Mouse (Mus musculus): ENCODE results near the gene Miox. TPM values are rescaled to one million over a fixed set of nuclear protein-coding genes. Genes with fewer than 3 reads are reported as not detected.

The Miox gene
- polyA plus RNA-seq, 1 experiment from 2014 or later = not detected

GRCm38 (mm10) chr15:89378831-89379401 lies 44.7 kb downstream of the Miox start, which contains the start of gene Odf3b:
Gene Odf3b, minus strand, starts transcription at chr15:89379282.
- Histone ChIP-seq H3K4me1 (replicated peaks; ENCODE audit: control insufficient read depth, insufficient read depth) (peaks cover 2% of the 10 kb centered on the region; the same call in 1 of the 2 replicates), H3K27me3 (ENCODE audit: control insufficient read depth, insufficient read depth, low read length) (peaks cover 8% of the 10 kb centered on the region), H3K9me3 (ENCODE audit: control insufficient read depth, low read length) (no peaks in the 10 kb centered on the region), H3K36me3 (ENCODE audit: control insufficient read depth, insufficient read depth, low read length) (no peaks in the 10 kb centered on the region), H3K4me2 (replicated peaks; ENCODE audit: low read depth) (peak within 1 kb of the TSS; percentile 52), H3K27ac (replicated peaks) (no peak within 1 kb of the TSS), H3K4me3 (ENCODE audit: low read depth, low read length) (peak within 1 kb of the TSS; percentile 35), H3K9ac (ENCODE audit: low read length) (peak within 1 kb of the TSS; percentile 9)
- TF ChIP-seq EP300 (optimal IDR thresholded peaks at IDR 0.05) = no peak
- no peak for TF ChIP-seq CTCF (IDR thresholded peaks at IDR 0.05; ENCODE audit: low read depth)
- ATAC-seq (ENCODE audit: low FRiP score, low TSS enrichment) (no peak), DNase-seq (ENCODE audit: low spot score) (peak; percentile 46)
- 1% methylated on average over 33 of the region's 33 CpGs for WGBS

- ATAC-seq (ENCODE audit: low FRiP score, low TSS enrichment) = no peak
- TF ChIP-seq CTCF (IDR thresholded peaks at IDR 0.05; ENCODE audit: low read depth) = no peak
- Histone ChIP-seq H3K9ac (ENCODE audit: low read length) (no peak overlapping the region), H3K36me3 (ENCODE audit: control insufficient read depth, insufficient read depth, low read length) (no peaks in the 10 kb centered on the region), H3K9me3 (ENCODE audit: control insufficient read depth, low read length) (no peaks in the 10 kb centered on the region), H3K27ac (replicated peaks) (no peak overlapping the region), H3K4me1 (replicated peaks; ENCODE audit: control insufficient read depth, insufficient read depth) (peaks cover 2% of the 10 kb centered on the region; the same call in 1 of the 2 replicates), H3K27me3 (ENCODE audit: control insufficient read depth, insufficient read depth, low read length) (peaks cover 8% of the 10 kb centered on the region), H3K4me3 (ENCODE audit: low read depth, low read length) (peak overlapping the region; percentile 35; the same call in 1 of the 2 replicates), H3K4me2 (replicated peaks; ENCODE audit: low read depth) (peak overlapping the region; percentile 52)
- no peak for DNase-seq (ENCODE audit: low spot score)
- 14% methylated on average over 10 of the region's 10 CpGs for WGBS
These were observed 45.2 kb downstream of the Miox start for GRCm38 (mm10) chr15:89379429-89379828.

DNA sequence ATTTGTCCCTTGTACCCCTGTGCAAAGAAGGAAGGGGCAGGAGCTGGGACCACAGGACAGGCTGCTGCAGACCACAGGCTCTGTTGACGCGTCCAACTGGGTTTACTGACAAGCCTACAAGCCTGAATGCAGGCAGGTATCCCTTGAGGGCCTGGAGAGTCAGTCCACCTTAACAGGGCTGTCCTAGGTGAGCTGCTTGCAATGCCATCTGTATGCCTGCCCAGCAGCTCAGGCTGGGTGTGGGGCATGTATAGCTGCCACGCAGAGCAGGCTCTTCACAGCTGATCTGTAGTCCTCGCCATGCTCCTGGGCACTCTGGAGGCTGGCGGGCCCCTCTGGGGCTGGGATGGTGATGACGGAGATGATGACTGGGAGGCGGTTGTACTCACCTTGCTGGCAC lies 50.4 kb downstream of the Miox start, which contains the start of gene Klhdc7b:
Klhdc7b (plus strand) TSS at position 301 of the 400 bp plus-strand sequence.
- ATAC-seq (ENCODE audit: low FRiP score, low TSS enrichment) = no peak
- H3K27ac ChIP-seq (replicated peaks) = no peak within 1 kb of the TSS
- 80% methylated on average over 7 of the region's 7 CpGs for WGBS
- H3K27me3 ChIP-seq (ENCODE audit: control insufficient read depth, insufficient read depth, low read length) = no peaks in the 10 kb centered on the region
- H3K4me2 ChIP-seq (replicated peaks; ENCODE audit: low read depth) = no peak within 1 kb of the TSS
- H3K4me1 ChIP-seq (replicated peaks; ENCODE audit: control insufficient read depth, insufficient read depth) = no peaks in the 10 kb centered on the region
- no peak within 1 kb of the TSS for H3K4me3 ChIP-seq (ENCODE audit: low read depth, low read length)
- no peak for DNase-seq (ENCODE audit: low spot score)
- no peak within 1 kb of the TSS for H3K9ac ChIP-seq (ENCODE audit: low read length)
- no peak for TF ChIP-seq EP300 (optimal IDR thresholded peaks at IDR 0.05)
- TF ChIP-seq CTCF (IDR thresholded peaks at IDR 0.05; ENCODE audit: low read depth) = no peak
- no peaks in the 10 kb centered on the region for H3K36me3 ChIP-seq (ENCODE audit: control insufficient read depth, insufficient read depth, low read length)
- H3K9me3 ChIP-seq (ENCODE audit: control insufficient read depth, low read length) = no peaks in the 10 kb centered on the region

Small RNAs within 50 kb of the gene (microRNA-seq; reads per million reads assigned to microRNA genes)
- not detected for gene Mir6959

Other genes starting within 250 kb of the Miox start
- 14.3 and 16.3 TPM in 2 replicates for gene Selenoo, start 245.3 kb upstream of the Miox start, polyA plus RNA-seq (2015; fragmentation: Nextera tagmentation; extraction: Ambion mirVana)
- gene Tubgcp6, start 211.3 kb upstream of the Miox start, polyA plus RNA-seq (2015; fragmentation: Nextera tagmentation; extraction: Ambion mirVana) = 4.0 and 5.2 TPM in 2 replicates
- gene Hdac10, start 205.7 kb upstream of the Miox start, polyA plus RNA-seq (2015; fragmentation: Nextera tagmentation; extraction: Ambion mirVana) = 10.7 and 12.4 TPM in 2 replicates
- gene Mapk12, start 193.7 kb upstream of the Miox start, polyA plus RNA-seq (2015; fragmentation: Nextera tagmentation; extraction: Ambion mirVana) = 3.1 and 3.2 TPM in 2 replicates
- gene Mapk11, start 184.8 kb upstream of the Miox start, polyA plus RNA-seq (2015; fragmentation: Nextera tagmentation; extraction: Ambion mirVana) = 1.8 and 2.1 TPM in 2 replicates
- gene Plxnb2, start 153.6 kb upstream of the Miox start, polyA plus RNA-seq (2015; fragmentation: Nextera tagmentation; extraction: Ambion mirVana) = 75.2 and 85.9 TPM in 2 replicates
- gene Dennd6b, start 137.9 kb upstream of the Miox start, polyA plus RNA-seq (2015; fragmentation: Nextera tagmentation; extraction: Ambion mirVana) = 4.1 and 5.3 TPM in 2 replicates
- 16.2 and 17.2 TPM in 2 replicates for gene Ppp6r2, start 122.8 kb upstream of the Miox start, polyA plus RNA-seq (2015; fragmentation: Nextera tagmentation; extraction: Ambion mirVana)
- 27.6 and 31.9 TPM in 2 replicates for gene Sbf1, start 19.1 kb upstream of the Miox start, polyA plus RNA-seq (2015; fragmentation: Nextera tagmentation; extraction: Ambion mirVana)
- gene Adm2, start 11.7 kb upstream of the Miox start, polyA plus RNA-seq (2015; fragmentation: Nextera tagmentation; extraction: Ambion mirVana) = 0.44 and 0.47 TPM in 2 replicates
- 24.3 and 24.4 TPM in 2 replicates for gene Lmf2, start 21.3 kb downstream of the Miox start, polyA plus RNA-seq (2015; fragmentation: Nextera tagmentation; extraction: Ambion mirVana)
- gene Ncaph2, start 21.3 kb downstream of the Miox start, polyA plus RNA-seq (2015; fragmentation: Nextera tagmentation; extraction: Ambion mirVana) = 69.4 and 72.8 TPM in 2 replicates
- gene Sco2, start 39.4 kb downstream of the Miox start, polyA plus RNA-seq (2015; fragmentation: Nextera tagmentation; extraction: Ambion mirVana) = 6.3 and 7.4 TPM in 2 replicates
- gene Tymp, start 42.6 kb downstream of the Miox start, polyA plus RNA-seq (2015; fragmentation: Nextera tagmentation; extraction: Ambion mirVana) = 1.4 and 1.6 TPM in 2 replicates
- 0.56 and 0.80 TPM in 2 replicates for gene Odf3b, start 44.9 kb downstream of the Miox start, polyA plus RNA-seq (2015; fragmentation: Nextera tagmentation; extraction: Ambion mirVana)
- 0.02 TPM in 1 of 2 replicates, not detected in the other for gene Klhdc7b, start 50.5 kb downstream of the Miox start, polyA plus RNA-seq (2015; fragmentation: Nextera tagmentation; extraction: Ambion mirVana)
- gene Syce3, start 76.1 kb downstream of the Miox start, polyA plus RNA-seq (2015; fragmentation: Nextera tagmentation; extraction: Ambion mirVana) = 0.25 TPM in 1 of 2 replicates, not detected in the other
- 0.51 and 0.63 TPM in 2 replicates for gene Cpt1b, start 91.5 kb downstream of the Miox start, polyA plus RNA-seq (2015; fragmentation: Nextera tagmentation; extraction: Ambion mirVana)
- 1.3 and 1.6 TPM in 2 replicates for gene C730034F03Rik, start 95.2 kb downstream of the Miox start, polyA plus RNA-seq (2015; fragmentation: Nextera tagmentation; extraction: Ambion mirVana)
- not detected in 2 replicates for gene Gm44502, start 95.3 kb downstream of the Miox start, polyA plus RNA-seq (2015; fragmentation: Nextera tagmentation; extraction: Ambion mirVana)
- 46.8 and 47.9 TPM in 2 replicates for gene Chkb, start 95.5 kb downstream of the Miox start, polyA plus RNA-seq (2015; fragmentation: Nextera tagmentation; extraction: Ambion mirVana)
- gene Mapk8ip2, start 119.5 kb downstream of the Miox start, polyA plus RNA-seq (2015; fragmentation: Nextera tagmentation; extraction: Ambion mirVana) = 1.6 and 1.9 TPM in 2 replicates
- 10.3 and 11.1 TPM in 2 replicates for gene Arsa, start 143.0 kb downstream of the Miox start, polyA plus RNA-seq (2015; fragmentation: Nextera tagmentation; extraction: Ambion mirVana)
- 0.35 and 0.40 TPM in 2 replicates for gene Shank3, start 165.2 kb downstream of the Miox start, polyA plus RNA-seq (2015; fragmentation: Nextera tagmentation; extraction: Ambion mirVana)
- gene Acr, start 233.9 kb downstream of the Miox start, polyA plus RNA-seq (2015; fragmentation: Nextera tagmentation; extraction: Ambion mirVana) = 0.08 TPM in 1 of 2 replicates, not detected in the other